Mouse (Mus musculus) c-Kit-positive CD71-positive TER-119-positive erythroid progenitor cells, embryonic 14.5 days (primary cell): ENCODE data around the gene 9330182L06Rik.

Experiments
- DNase-seq: peaks from one replicate; pipeline ENCODE4 v3.0.0-alpha.2; 2013; ENCODE audit warnings: low spot score

The 9330182L06Rik gene

GRCm38 (mm10) chr5:9265586-9266279 is at the start of gene 9330182L06Rik:
TSS of gene 9330182L06Rik (plus strand) at chr5:9266118.
- DNase-seq = no peak

- no peak for DNase-seq
These were observed 38.4 kb upstream of the 9330182L06Rik start for GRCm38 (mm10) chr5:9227456-9228008.

GRCm38 (mm10) chr5:9264361-9264760 is 1.6 kb upstream of the 9330182L06Rik start:
- no peak for DNase-seq

GRCm38 (mm10) chr5:9266280-9266923 is 484 bp downstream of the 9330182L06Rik start:
- no peak for DNase-seq

GRCm38 (mm10) chr5:9269666-9270065 is 3.7 kb downstream of the 9330182L06Rik start:
- no peak for DNase-seq

GRCm38 (mm10) chr5:9272976-9273375 is 7.1 kb downstream of the 9330182L06Rik start:
- no peak for DNase-seq

- DNase-seq = no peak
These were observed 30.0 kb downstream of the 9330182L06Rik start for GRCm38 (mm10) chr5:9295777-9296549.

- DNase-seq = no peak
These were observed 30.6 kb downstream of the 9330182L06Rik start for GRCm38 (mm10) chr5:9296550-9296928.

GRCm38 (mm10) chr5:9326863-9327262 is 60.9 kb downstream of the 9330182L06Rik start:
- DNase-seq = no peak

- DNase-seq = no peak
These were observed 61.6 kb downstream of the 9330182L06Rik start for GRCm38 (mm10) chr5:9327528-9327927.

- no peak for DNase-seq
These were observed 73.0 kb downstream of the 9330182L06Rik start for GRCm38 (mm10) chr5:9338756-9339510.

GRCm38 (mm10) chr5:9339511-9340173 is 73.7 kb downstream of the 9330182L06Rik start:
- DNase-seq = no peak

GRCm38 (mm10) chr5:9344581-9344980 is 78.7 kb downstream of the 9330182L06Rik start:
- DNase-seq = no peak

GRCm38 (mm10) chr5:9345038-9345617 is 79.2 kb downstream of the 9330182L06Rik start:
- no peak for DNase-seq

- no peak for DNase-seq
These were observed 79.7 kb downstream of the 9330182L06Rik start for GRCm38 (mm10) chr5:9345625-9346024.

- DNase-seq = no peak
These were observed 80.6 kb downstream of the 9330182L06Rik start for GRCm38 (mm10) chr5:9346510-9346909.

- no peak for DNase-seq
These were observed 86.2 kb downstream of the 9330182L06Rik start for GRCm38 (mm10) chr5:9352163-9352562.

- no peak for DNase-seq
These were observed 86.7 kb downstream of the 9330182L06Rik start for GRCm38 (mm10) chr5:9352646-9353045.

- no peak for DNase-seq
These were observed 88.3 kb downstream of the 9330182L06Rik start for GRCm38 (mm10) chr5:9354257-9354656.

GRCm38 (mm10) chr5:9358076-9358475 is 92.2 kb downstream of the 9330182L06Rik start:
- no peak for DNase-seq
